Mouse (Mus musculus) limb, embryonic 12.5 days (tissue): Measurements from ENCODE around the gene Ugt2a2. TPM values are rescaled to one million over a fixed set of nuclear protein-coding genes. Genes with fewer than 3 reads are reported as not detected.
"Not testable (repeated sequence)": the region's sequence is repeated elsewhere in the genome, so short reads cannot be mapped to it uniquely, and the experiment has no call there.

Experiments
- ATAC-seq: fragments of 200-750 bp; cut with Nextera tagmentation; 2 replicates; pipeline ENCODE4 v1.8.0; 2017; ENCODE audit warnings: low read depth, moderate TSS enrichment; ENCODE audit not compliant: insufficient number of reproducible peaks, insufficient read depth, low FRiP score, low TSS enrichment
- H3K27ac ChIP-seq: fragments of 300-500 bp; sonication (generic); 2 replicates; pipeline ENCODE4 v1.5.1; 2016; ENCODE audit warnings: mild to moderate bottlenecking, moderate library complexity
- H3K27me3 ChIP-seq: fragments of 300-500 bp; sonication (generic); 2 replicates; pipeline ENCODE4 v1.6.1; 2016; ENCODE audit warnings: mild to moderate bottlenecking, moderate library complexity
- H3K36me3 ChIP-seq: fragments of 300-500 bp; sonication (generic); 2 replicates; pipeline ENCODE4 v1.6.1; 2016; ENCODE audit warnings: mild to moderate bottlenecking, moderate library complexity
- H3K4me1 ChIP-seq: fragments of 300-500 bp; sonication (generic); replicated peaks from 2 replicates; pipeline ENCODE4 v1.6.1; 2016
- H3K4me2 ChIP-seq: fragments of 300-500 bp; sonication (generic); 2 replicates; pipeline ENCODE4 v1.6.1; 2016; ENCODE audit warnings: mild to moderate bottlenecking, moderate library complexity
- H3K4me3 ChIP-seq: fragments of 300-500 bp; sonication (generic); replicated peaks from 2 replicates; pipeline ENCODE4 v1.5.1; 2016; ENCODE audit warnings: mild to moderate bottlenecking
- H3K9ac ChIP-seq: fragments of 300-500 bp; sonication (generic); replicated peaks from 2 replicates; pipeline ENCODE4 v1.6.1; 2016; ENCODE audit warnings: mild to moderate bottlenecking, moderate library complexity
- H3K9me3 ChIP-seq: fragments of 300-500 bp; sonication (generic); 2 replicates; pipeline ENCODE4 v1.6.1; 2016; ENCODE audit warnings: mild to moderate bottlenecking, moderate library complexity
- WGBS: fragments of 180-500 bp; shearing (Covaris S2); methylation state at CpG from one replicate; pipeline ENCODE4 v1.1.7; 2016; 5-methylcytosine and 5-hydroxymethylcytosine counted together
- polyA plus RNA-seq: library from polyadenylated mRNA; unstranded; fragments of >200 nt; fragmentation: Nextera tagmentation; extraction: Ambion mirVana; gene quantifications from 2 replicates; pipeline ENCODE4 v1.2.1, GENCODE M21; 2016

The Ugt2a2 gene
- polyA plus RNA-seq: not detected in 2 replicates

- H3K9ac ChIP-seq: no peak within 1 kb of the TSS
- no peaks in the 10 kb centered on the region for H3K36me3 ChIP-seq
- no peak for ATAC-seq
- WGBS: 81% methylated on average over 5 of the region's 5 CpGs
- H3K4me3 ChIP-seq: no peak within 1 kb of the TSS
- H3K9me3 ChIP-seq: no peaks in the 10 kb centered on the region
- no peak within 1 kb of the TSS for H3K27ac ChIP-seq
- no peak within 1 kb of the TSS for H3K4me2 ChIP-seq
- H3K4me1 ChIP-seq: no peaks in the 10 kb centered on the region
- H3K27me3 ChIP-seq: no peaks in the 10 kb centered on the region
These were observed at the start of gene Ugt2a2 for GRCm38 (mm10) chr5:87482160-87482559. Gene Ugt2a2, minus strand, starts transcription at chr5:87482260.

- 88% methylated on average over 2 of the region's 2 CpGs for WGBS
- H3K4me1 ChIP-seq, ATAC-seq, H3K4me2 ChIP-seq, H3K9ac ChIP-seq, H3K27ac ChIP-seq, H3K4me3 ChIP-seq, H3K9me3 ChIP-seq, H3K36me3 ChIP-seq, H3K27me3 ChIP-seq: not testable (repeated sequence)
These were observed 41.5 kb upstream of the Ugt2a2 start for GRCm38 (mm10) chr5:87523561-87523960.

- no peak for ATAC-seq
- Histone ChIP-seq H3K9me3 (no peaks in the 10 kb centered on the region), H3K27me3 (no peaks in the 10 kb centered on the region), H3K4me1 (no peaks in the 10 kb centered on the region), H3K36me3 (no peaks in the 10 kb centered on the region), H3K4me3 (no peak overlapping the region), H3K27ac (no peak overlapping the region), H3K9ac (no peak overlapping the region), H3K4me2 (no peak overlapping the region)
- 69% methylated on average over 4 of the region's 4 CpGs for WGBS
These were observed 23.9 kb upstream of the Ugt2a2 start for GRCm38 (mm10) chr5:87505776-87506458.

GRCm38 (mm10) chr5:87502687-87503086, 20.6 kb upstream of the Ugt2a2 start:
- 69% methylated on average over 1 of the region's 1 CpGs for WGBS
- no peaks in the 10 kb centered on the region for H3K4me1 ChIP-seq
- no peak for ATAC-seq
- H3K9me3 ChIP-seq: no peaks in the 10 kb centered on the region
- H3K9ac ChIP-seq: no peak overlapping the region
- no peak overlapping the region for H3K27ac ChIP-seq
- H3K27me3 ChIP-seq: no peaks in the 10 kb centered on the region
- H3K36me3 ChIP-seq: no peaks in the 10 kb centered on the region
- no peak overlapping the region for H3K4me2 ChIP-seq
- H3K4me3 ChIP-seq: no peak overlapping the region

- no peak overlapping the region for H3K9ac ChIP-seq
These were observed 17.3 kb upstream of the Ugt2a2 start for GRCm38 (mm10) chr5:87499341-87499740.

GRCm38 (mm10) chr5:87498936-87499335, 16.9 kb upstream of the Ugt2a2 start:
- no peak overlapping the region for H3K4me2 ChIP-seq
- no peak for ATAC-seq
- H3K36me3 ChIP-seq: no peaks in the 10 kb centered on the region
- no peaks in the 10 kb centered on the region for H3K9me3 ChIP-seq
- H3K4me1 ChIP-seq: no peaks in the 10 kb centered on the region
- no peak overlapping the region for H3K4me3 ChIP-seq
- no peak overlapping the region for H3K27ac ChIP-seq
- H3K27me3 ChIP-seq: no peaks in the 10 kb centered on the region
- no peak overlapping the region for H3K9ac ChIP-seq

More at GRCm38 (mm10) chr5:87499341-87499740, 17.3 kb upstream of the Ugt2a2 start:
- H3K27ac ChIP-seq: no peak overlapping the region
- H3K36me3 ChIP-seq: no peaks in the 10 kb centered on the region
- H3K9me3 ChIP-seq: no peaks in the 10 kb centered on the region
- no peaks in the 10 kb centered on the region for H3K4me1 ChIP-seq
- H3K4me2 ChIP-seq: no peak overlapping the region
- H3K4me3 ChIP-seq: no peak overlapping the region
- no peak for ATAC-seq
- H3K27me3 ChIP-seq: no peaks in the 10 kb centered on the region

- Histone ChIP-seq H3K4me1 (no peaks in the 10 kb centered on the region), H3K4me3 (no peak within 1 kb of the TSS), H3K36me3 (no peaks in the 10 kb centered on the region), H3K27me3 (no peaks in the 10 kb centered on the region), H3K9ac (no peak within 1 kb of the TSS), H3K27ac (no peak within 1 kb of the TSS), H3K9me3 (no peaks in the 10 kb centered on the region), H3K4me2 (no peak within 1 kb of the TSS)
- no peak for ATAC-seq
- 78% methylated on average over 1 of the region's 1 CpGs for WGBS
These were observed 8.7 kb upstream of the Ugt2a2 start, which contains the start of gene Ugt2a1 for GRCm38 (mm10) chr5:87490771-87491170. Gene Ugt2a1, minus strand, starts transcription at chr5:87490871.

GRCm38 (mm10) chr5:87486706-87487105, 4.6 kb upstream of the Ugt2a2 start, which contains the start of gene Gm43638:
Gene Gm43638, minus strand, starts transcription at chr5:87486806.
- not testable (repeated sequence) for H3K27me3 ChIP-seq, ATAC-seq, H3K27ac ChIP-seq, H3K36me3 ChIP-seq, H3K4me3 ChIP-seq, H3K9me3 ChIP-seq, H3K4me1 ChIP-seq, H3K4me2 ChIP-seq, H3K9ac ChIP-seq
- WGBS: 81% methylated on average over 1 of the region's 1 CpGs

- no peak for ATAC-seq
- H3K9ac ChIP-seq: no peak overlapping the region
- H3K4me2 ChIP-seq: no peak overlapping the region
- WGBS: 59% methylated on average over 1 of the region's 1 CpGs
- H3K4me1 ChIP-seq: no peaks in the 10 kb centered on the region
- H3K27ac ChIP-seq: no peak overlapping the region
- H3K9me3 ChIP-seq: no peaks in the 10 kb centered on the region
- no peaks in the 10 kb centered on the region for H3K27me3 ChIP-seq
- H3K36me3 ChIP-seq: no peaks in the 10 kb centered on the region
- H3K4me3 ChIP-seq: no peak overlapping the region
These were observed 23.2 kb downstream of the Ugt2a2 start for GRCm38 (mm10) chr5:87458810-87459209.

- H3K4me3 ChIP-seq: no peak overlapping the region
- H3K36me3 ChIP-seq: no peaks in the 10 kb centered on the region
- no peaks in the 10 kb centered on the region for H3K27me3 ChIP-seq
- ATAC-seq: no peak
- H3K27ac ChIP-seq: no peak overlapping the region
- H3K4me1 ChIP-seq: no peaks in the 10 kb centered on the region
- no peak overlapping the region for H3K9ac ChIP-seq
- H3K4me2 ChIP-seq: no peak overlapping the region
- no peaks in the 10 kb centered on the region for H3K9me3 ChIP-seq
These were observed 24.4 kb downstream of the Ugt2a2 start for GRCm38 (mm10) chr5:87457701-87458100.

GRCm38 (mm10) chr5:87456216-87456850, 25.7 kb downstream of the Ugt2a2 start:
- Histone ChIP-seq H3K4me3 (no peak overlapping the region), H3K9me3 (no peaks in the 10 kb centered on the region), H3K27me3 (no peaks in the 10 kb centered on the region), H3K36me3 (no peaks in the 10 kb centered on the region), H3K27ac (no peak overlapping the region), H3K4me1 (no peaks in the 10 kb centered on the region), H3K4me2 (no peak overlapping the region), H3K9ac (no peak overlapping the region)
- 83% methylated on average over 3 of the region's 3 CpGs for WGBS
- ATAC-seq: no peak

GRCm38 (mm10) chr5:87455519-87455918, 26.5 kb downstream of the Ugt2a2 start:
- H3K4me2 ChIP-seq: no peak overlapping the region
- no peaks in the 10 kb centered on the region for H3K27me3 ChIP-seq
- H3K36me3 ChIP-seq: no peaks in the 10 kb centered on the region
- H3K27ac ChIP-seq: no peak overlapping the region
- H3K9ac ChIP-seq: no peak overlapping the region
- H3K4me1 ChIP-seq: no peaks in the 10 kb centered on the region
- no peaks in the 10 kb centered on the region for H3K9me3 ChIP-seq
- H3K4me3 ChIP-seq: no peak overlapping the region
- ATAC-seq: no peak
